17 mouse cellular contexts compared by ENCODE assay signal in genomic region chr12:95437226-95437625, GRCm38 (mm10).
A peak's percentile ranks its signal among the peaks of the same experiment; 100 is the strongest.
DNase-seq lines count a peak whose midpoint lies in the region.
"Had no signal": no experiment of that assay in that cellular context is flagged by ENCODE, and none has a peak within 500 bp of the region (broad histone marks: within the 10 kb centered on the region; RNA-seq: fewer than 3 reads in every experiment).

No protein-coding gene starts in this region.

- intact Hi-C loops in heart, postnatal 25 days (cut with DNase I) = no loop called here

- DNase-seq in heart, adult 11 months = peak; percentile 31
- no peak for DNase-seq in heart, postnatal 25 days (ENCODE audit: low spot score)
- DNase-seq in ES-CJ7 (ENCODE audit: low read depth, low spot score) (peak; percentile 91), R1 (ENCODE audit: low read depth, low spot score) (peak; percentile 93), ZHBTc4 (ENCODE audit: low read depth, low spot score) (peak; percentile 90)
- DNase-seq in T-cell, adult 2 months (ENCODE audit: low spot score) = no peak
- no peak for DNase-seq in urinary bladder, adult 18-20 months (ENCODE audit: low spot score in 2 of 2)
- DNase-seq in thymus, postnatal 4 days = no peak
- DNase-seq: adrenal gland, adult 8-10 months; adrenal gland, postnatal 14 days; adrenal gland, postnatal 36 days; cerebellum, adult 11-12 months; cerebellum, adult 8-10 months; cerebellum, adult 9-11 months; cerebellum, postnatal 14 days; cerebellum, postnatal 36 days; embryo, embryonic 11 days had no signal

Comparison
In these comparisons a context has a peak if more than half of its experiments do, and no peak if none do; other contexts are left out.
1. DNase-seq: peak in heart, adult 11 months (single experiment), ES-CJ7 (single experiment), R1 (single experiment) and ZHBTc4 (single experiment); none in heart, postnatal 25 days (single experiment), T-cell, adult 2 months (single experiment), urinary bladder, adult 18-20 months (0 of 2) and thymus, postnatal 4 days (single experiment).